Mouse (Mus musculus): ENCODE measurements around the gene Hmgn5. TPM values are rescaled to one million over a fixed set of nuclear protein-coding genes. Genes with fewer than 3 reads are reported as not detected.
A peak's percentile ranks its signal among the peaks of the same experiment; 100 is the strongest.

Gene Hmgn5
- 27.2 and 28.6 TPM in 2 replicates for polyA plus RNA-seq (2015; fragmentation: Nextera tagmentation; extraction: Ambion mirVana)

DNA sequence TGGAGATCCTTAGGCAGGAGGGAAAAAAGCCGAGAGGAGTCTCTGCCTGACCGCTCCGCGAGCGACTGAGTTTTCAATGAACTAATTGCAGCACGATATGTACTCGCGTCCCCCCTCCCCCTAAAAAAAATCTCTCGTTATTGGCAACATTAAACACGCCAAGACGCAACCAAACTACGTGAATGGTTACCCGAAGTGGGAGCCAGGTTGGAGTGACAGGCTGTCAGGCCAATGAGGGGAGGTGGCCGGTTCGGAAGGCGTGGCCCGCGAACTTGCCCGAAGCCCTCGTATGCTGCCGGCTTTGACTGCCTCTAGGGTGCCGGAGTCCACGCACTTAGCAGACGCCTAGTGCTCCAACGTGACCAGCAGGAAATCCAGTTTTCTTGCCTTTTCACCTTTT lies at the start of gene Hmgn5:
Gene Hmgn5 (minus strand): TSS at position 122 of the 400 bp plus-strand sequence.
- Histone ChIP-seq H3K9ac (0 out of 2 replicates have a peak within 1 kb of the TSS, but pooled peaks have one; percentile 12), H3K4me1 (no peaks in the 10 kb centered on the region), H3K27ac (peak within 1 kb of the TSS; percentile 83), H3K27me3 (replicated peaks) (no peaks in the 10 kb centered on the region), H3K9me3 (no peaks in the 10 kb centered on the region), H3K36me3 (no peaks in the 10 kb centered on the region), H3K4me2 (peak within 1 kb of the TSS; percentile 50), H3K4me3 (replicated peaks) (peak within 1 kb of the TSS; percentile 49)
- WGBS: 20% methylated on average over 25 of the region's 25 CpGs
- ATAC-seq (ENCODE audit: insufficient read depth, low FRiP score, low read depth): peak; percentile 98

DNA sequence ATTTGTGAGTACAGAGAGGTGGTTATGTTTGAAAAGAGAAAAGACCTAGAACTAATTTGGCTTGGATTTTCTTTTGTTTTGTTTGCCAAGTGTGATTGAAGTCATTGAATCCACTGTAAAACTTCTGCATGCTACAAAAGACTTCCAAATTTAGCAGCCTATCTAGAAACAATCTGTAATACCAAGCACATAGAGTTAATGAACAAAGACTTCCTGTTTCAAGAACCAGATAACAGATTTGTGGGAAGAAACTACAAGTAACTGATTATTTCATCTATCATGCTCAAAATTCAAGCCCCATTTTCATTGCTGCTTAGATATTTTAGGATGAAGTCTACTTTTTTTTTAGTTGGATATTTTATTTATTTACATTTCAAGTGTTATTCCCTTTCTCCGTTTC lies 34.6 kb upstream of the Hmgn5 start:
- no peaks in the 10 kb centered on the region for H3K4me1 ChIP-seq
- ATAC-seq (ENCODE audit: insufficient read depth, low FRiP score, low read depth): no peak
- no peak overlapping the region for H3K9ac ChIP-seq
- H3K4me3 ChIP-seq (replicated peaks): no peak overlapping the region
- 43% methylated on average over 1 of the region's 1 CpGs for WGBS
- no peaks in the 10 kb centered on the region for H3K36me3 ChIP-seq
- no peak overlapping the region for H3K27ac ChIP-seq
- no peaks in the 10 kb centered on the region for H3K9me3 ChIP-seq
- no peaks in the 10 kb centered on the region for H3K27me3 ChIP-seq (replicated peaks)
- no peak overlapping the region for H3K4me2 ChIP-seq

DNA sequence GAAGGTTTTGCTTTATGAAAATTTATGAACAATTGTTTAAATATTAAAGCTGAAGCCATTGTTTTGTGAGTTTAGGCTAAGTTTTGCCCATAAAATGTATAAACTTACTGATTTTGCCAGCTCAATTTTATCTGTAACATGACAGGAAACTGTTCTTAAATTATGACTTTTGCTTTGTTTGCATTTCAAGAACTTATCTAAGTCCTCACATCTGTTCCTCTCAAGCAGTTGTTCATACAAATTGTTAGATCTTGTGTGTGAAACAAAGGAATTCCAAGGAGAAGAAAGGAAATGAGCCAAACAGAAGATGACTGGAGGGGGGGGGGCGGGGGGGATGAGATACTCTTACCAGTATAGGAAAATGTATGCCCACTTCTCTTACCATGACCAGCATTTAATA lies 13.0 kb upstream of the Hmgn5 start:
- H3K36me3 ChIP-seq: no peaks in the 10 kb centered on the region
- H3K27me3 ChIP-seq (replicated peaks): no peaks in the 10 kb centered on the region
- H3K4me1 ChIP-seq: no peaks in the 10 kb centered on the region
- H3K27ac ChIP-seq: no peak overlapping the region
- H3K9me3 ChIP-seq: no peaks in the 10 kb centered on the region
- ATAC-seq (ENCODE audit: insufficient read depth, low FRiP score, low read depth): no peak
- no peak overlapping the region for H3K9ac ChIP-seq
- no peak overlapping the region for H3K4me3 ChIP-seq (replicated peaks)
- 55% methylated on average over 1 of the region's 1 CpGs for WGBS
- H3K4me2 ChIP-seq: no peak overlapping the region

DNA sequence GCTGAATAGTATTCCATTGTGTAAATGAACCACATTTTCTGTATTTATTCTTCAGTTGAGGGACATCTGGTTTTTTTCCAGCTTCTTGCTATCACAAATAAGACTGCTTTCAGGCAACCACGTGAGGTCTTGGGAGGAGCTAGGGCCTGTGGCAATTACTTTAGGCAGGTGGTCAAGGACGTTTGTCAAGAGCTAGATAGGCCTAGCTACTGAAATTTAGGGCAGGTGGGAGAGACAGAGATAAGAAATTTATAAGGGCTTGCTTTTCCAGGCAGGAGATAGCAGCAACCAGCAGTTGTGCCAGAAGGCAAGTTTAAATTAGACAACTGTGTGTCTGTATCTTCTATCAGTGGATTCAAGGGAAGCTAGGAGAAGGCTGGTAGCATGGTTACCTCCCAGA lies 7.7 kb upstream of the Hmgn5 start:
- WGBS: 34% methylated on average over 2 of the region's 2 CpGs
- ATAC-seq (ENCODE audit: insufficient read depth, low FRiP score, low read depth): no peak

DNA sequence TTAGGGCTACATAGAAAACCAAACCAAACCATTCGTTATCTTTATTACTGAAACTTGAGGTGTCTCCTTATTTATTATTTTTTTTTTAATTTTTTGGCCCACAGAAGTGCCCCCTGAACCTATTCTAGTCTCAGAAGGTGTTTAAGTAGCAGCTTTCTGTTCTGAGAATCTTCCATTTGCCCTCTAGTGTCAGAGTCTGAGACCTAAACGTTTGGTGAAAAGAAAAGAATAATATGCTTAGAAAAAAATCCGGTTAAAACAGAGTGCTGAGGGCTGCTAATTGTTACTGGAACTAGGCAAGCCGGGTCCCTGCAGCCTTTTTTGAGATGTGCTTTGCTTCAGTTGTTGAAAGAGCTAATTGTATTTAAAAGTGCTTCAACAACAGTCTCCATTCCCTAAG lies 962 bp upstream of the Hmgn5 start:
- no peak overlapping the region; the same call in 1 of the 2 replicates for H3K27ac ChIP-seq
- peak overlapping the region; percentile 50 for H3K4me2 ChIP-seq
- no peaks in the 10 kb centered on the region for H3K36me3 ChIP-seq
- ATAC-seq (ENCODE audit: insufficient read depth, low FRiP score, low read depth): no peak
- H3K9me3 ChIP-seq: no peaks in the 10 kb centered on the region
- H3K9ac ChIP-seq: no peak overlapping the region
- no peaks in the 10 kb centered on the region for H3K27me3 ChIP-seq (replicated peaks)
- H3K4me1 ChIP-seq: no peaks in the 10 kb centered on the region
- 27% methylated on average over 4 of the region's 4 CpGs for WGBS
- H3K4me3 ChIP-seq (replicated peaks): peak overlapping the region; percentile 49; the same call in 1 of the 2 replicates

More for the DNA sequence above, 7.7 kb upstream of the Hmgn5 start:
- no peaks in the 10 kb centered on the region for H3K9me3 ChIP-seq
- no peak overlapping the region for H3K4me3 ChIP-seq (replicated peaks)
- H3K27me3 ChIP-seq (replicated peaks): no peaks in the 10 kb centered on the region
- H3K9ac ChIP-seq: no peak overlapping the region
- no peak overlapping the region for H3K4me2 ChIP-seq
- H3K4me1 ChIP-seq: no peaks in the 10 kb centered on the region
- no peaks in the 10 kb centered on the region for H3K36me3 ChIP-seq
- H3K27ac ChIP-seq: no peak overlapping the region

DNA sequence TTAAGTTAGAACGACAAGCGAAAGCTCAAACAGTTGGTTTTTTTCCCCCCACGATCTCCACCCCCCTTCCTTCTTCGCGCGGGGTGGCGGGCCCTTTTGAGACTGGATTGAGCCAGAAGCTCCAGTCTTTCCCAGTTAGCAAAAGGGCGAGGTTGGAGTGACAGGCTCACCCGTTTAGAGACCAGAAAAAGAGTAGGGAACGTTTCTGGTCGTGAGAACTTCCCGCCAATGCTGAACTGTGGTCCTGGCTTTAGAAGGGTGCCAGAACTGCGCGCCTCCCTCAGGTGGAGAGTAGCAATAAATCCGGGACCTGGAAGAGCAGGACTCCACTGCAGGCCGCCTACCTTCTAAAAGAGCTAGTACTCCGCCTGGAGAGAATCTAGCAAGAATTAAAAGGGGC lies 482 bp upstream of the Hmgn5 start:
- H3K27ac ChIP-seq: peak overlapping the region; percentile 83
- H3K4me1 ChIP-seq: no peaks in the 10 kb centered on the region
- no peaks in the 10 kb centered on the region for H3K27me3 ChIP-seq (replicated peaks)
- WGBS: 18% methylated on average over 17 of the region's 17 CpGs
- H3K4me3 ChIP-seq (replicated peaks): peak overlapping the region; percentile 49
- ATAC-seq (ENCODE audit: insufficient read depth, low FRiP score, low read depth): peak; percentile 77
- no peaks in the 10 kb centered on the region for H3K36me3 ChIP-seq
- peak overlapping the region; percentile 50 for H3K4me2 ChIP-seq
- 0 out of 2 replicates have a peak overlapping the region, but pooled peaks have one; percentile 12 for H3K9ac ChIP-seq
- no peaks in the 10 kb centered on the region for H3K9me3 ChIP-seq

DNA sequence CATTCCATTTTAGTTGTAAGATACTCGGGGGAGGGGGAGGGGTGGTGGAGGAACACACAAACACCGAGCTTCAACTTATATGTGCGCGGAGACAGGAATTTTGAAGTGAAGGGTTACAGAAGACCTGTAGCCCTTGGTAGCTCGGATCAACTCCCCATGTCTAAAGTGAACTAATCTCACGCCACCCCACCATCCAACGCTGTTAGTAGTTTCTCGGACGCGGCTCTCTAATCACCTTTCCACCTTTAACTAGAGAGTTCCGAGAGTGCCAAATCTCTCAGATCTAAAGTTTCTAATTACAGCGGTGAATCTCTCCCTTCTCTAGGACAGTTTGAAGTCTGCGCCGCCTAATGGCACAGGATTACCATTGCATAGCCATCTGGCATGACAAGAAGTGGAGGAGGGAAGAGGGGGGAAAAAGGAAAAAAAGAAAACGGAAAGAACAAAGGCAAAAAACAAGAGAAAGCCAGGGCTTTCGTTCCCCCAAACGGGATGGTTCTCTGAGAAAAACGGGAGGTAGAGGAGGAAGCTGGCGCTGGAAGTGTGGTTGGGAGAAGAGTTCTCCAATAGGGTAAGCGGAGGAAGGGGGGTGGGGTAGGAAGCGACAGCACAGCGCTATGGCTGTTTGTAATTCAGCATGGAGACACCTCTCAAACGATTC lies 703 bp downstream of the Hmgn5 start:
- peak overlapping the region; percentile 45 for H3K4me2 ChIP-seq
- 19% methylated on average over 23 of the region's 23 CpGs for WGBS
- H3K4me1 ChIP-seq: no peaks in the 10 kb centered on the region
- H3K36me3 ChIP-seq: no peaks in the 10 kb centered on the region
- no peak overlapping the region for H3K9ac ChIP-seq
- peak overlapping the region; percentile 80 for H3K27ac ChIP-seq
- H3K4me3 ChIP-seq (replicated peaks): peak overlapping the region; percentile 49
- H3K9me3 ChIP-seq: no peaks in the 10 kb centered on the region
- peak; percentile 76 for ATAC-seq (ENCODE audit: insufficient read depth, low FRiP score, low read depth)
- H3K27me3 ChIP-seq (replicated peaks): no peaks in the 10 kb centered on the region

DNA sequence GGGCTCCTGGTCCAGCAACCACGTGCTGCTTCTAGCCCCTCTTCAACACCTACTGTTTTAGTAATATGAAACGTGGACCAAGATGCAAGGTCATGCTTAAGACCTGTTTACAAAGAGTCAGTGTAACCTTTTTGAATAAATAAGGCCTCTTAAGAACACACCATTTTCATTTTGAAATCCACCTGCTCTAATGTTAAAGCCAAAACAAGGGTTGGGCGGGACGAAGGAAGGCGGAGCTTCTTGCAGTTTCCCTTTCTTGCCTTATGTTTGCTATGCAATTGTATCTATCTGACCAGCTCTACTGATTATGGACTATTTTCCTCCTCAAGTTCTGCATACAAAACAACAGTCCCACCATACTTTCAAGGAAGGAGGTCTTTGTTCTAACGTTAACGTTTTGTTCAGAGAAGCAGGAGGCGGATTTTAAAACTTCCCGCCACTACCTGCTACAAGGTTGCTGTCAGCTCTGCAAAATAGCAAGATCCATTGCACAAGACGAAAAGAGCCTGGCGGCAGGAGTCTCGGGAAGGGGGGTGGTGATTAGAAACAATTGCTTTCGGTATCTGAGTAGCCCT lies 1.5 kb downstream of the Hmgn5 start:
- Histone ChIP-seq H3K36me3 (no peaks in the 10 kb centered on the region), H3K9me3 (no peaks in the 10 kb centered on the region), H3K27ac (no peak overlapping the region; the same call in 1 of the 2 replicates), H3K4me1 (no peaks in the 10 kb centered on the region), H3K27me3 (replicated peaks) (no peaks in the 10 kb centered on the region), H3K4me3 (replicated peaks) (peak overlapping the region; percentile 49), H3K4me2 (peak overlapping the region; percentile 45), H3K9ac (no peak overlapping the region)
- WGBS: 30% methylated on average over 13 of the region's 13 CpGs
- ATAC-seq (ENCODE audit: insufficient read depth, low FRiP score, low read depth): no peak

DNA sequence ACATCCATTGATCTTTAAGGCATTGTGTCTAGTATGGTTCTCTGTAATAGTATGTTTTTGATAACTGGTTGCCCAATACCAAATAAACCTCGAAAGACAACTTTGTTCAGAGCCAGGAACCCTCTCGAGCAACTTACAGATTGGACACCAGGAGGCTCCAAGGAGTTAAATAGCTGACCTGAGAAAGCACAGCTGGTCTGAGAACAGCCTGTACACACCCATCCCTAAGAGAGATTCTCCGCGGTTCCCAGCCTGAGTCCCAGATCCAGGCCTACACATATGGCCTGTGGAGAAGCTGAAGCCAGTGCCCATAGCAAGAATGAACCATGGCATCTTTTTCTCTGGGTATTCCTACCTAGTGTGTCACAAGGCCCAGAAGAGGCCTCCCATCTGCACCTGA lies 11.9 kb downstream of the Hmgn5 start:
- Histone ChIP-seq H3K4me2 (no peak overlapping the region), H3K27ac (no peak overlapping the region)

More for the DNA sequence above, 11.9 kb downstream of the Hmgn5 start:
- H3K4me1 ChIP-seq: no peaks in the 10 kb centered on the region
- ATAC-seq (ENCODE audit: insufficient read depth, low FRiP score, low read depth): no peak
- H3K36me3 ChIP-seq: no peaks in the 10 kb centered on the region
- 54% methylated on average over 4 of the region's 4 CpGs for WGBS
- no peaks in the 10 kb centered on the region for H3K9me3 ChIP-seq
- H3K9ac ChIP-seq: no peak overlapping the region
- H3K27me3 ChIP-seq (replicated peaks): no peaks in the 10 kb centered on the region
- H3K4me3 ChIP-seq (replicated peaks): no peak overlapping the region

Other genes with a start within 250 kb of the Hmgn5 start
- gene Brwd3, start 179.0 kb downstream of the Hmgn5 start, polyA plus RNA-seq (2015; fragmentation: Nextera tagmentation; extraction: Ambion mirVana): 3.7 TPM in 2 replicates
- gene Sh3bgrl, start 82.0 kb upstream of the Hmgn5 start, polyA plus RNA-seq (2015; fragmentation: Nextera tagmentation; extraction: Ambion mirVana): 124 and 132 TPM in 2 replicates
- 0.12 and 0.21 TPM in 2 replicates for gene Gm6377, start 183.4 kb upstream of the Hmgn5 start, polyA plus RNA-seq (2015; fragmentation: Nextera tagmentation; extraction: Ambion mirVana)

Measured in stomach, embryonic 15.5 days (tissue).